Mouse (Mus musculus) embryonic stem cell, embryonic (primary cell): ENCODE measurements around the gene Lim2.

Experiments
- CTCF ChIA-PET, 4 experiments: fragments of 300-600 bp in 2 of 4; fragments of 350-600 bp in 2 of 4; sonication (Branson Sonifier 250); formaldehyde crosslinking; loops; one replicate each; lab custom pipeline; 2022; ENCODE audit warnings: inconsistent platforms in 2 of 4; lab: Charles Lee
- POLR2A ChIA-PET, 4 experiments: fragments of 300-600 bp in 2 of 4; fragments of 350-600 bp in 2 of 4; sonication (Branson Sonifier 250); formaldehyde crosslinking; loops; one replicate each; lab custom pipeline; 2022; ENCODE audit warnings: antibody characterized with exemption in 4 of 4, inconsistent platforms in 1 of 4; lab: Charles Lee

Lim2 gene

GRCm38 (mm10) chr7:43436341-43437255, 9.1 kb downstream of the Lim2 start, which contains the start of gene Nkg7:
Gene Nkg7, plus strand, starts transcription at chr7:43437073.
- CTCF ChIA-PET, result interaction anchor here in 3 of 4 experiments (0.6 to 2.0 kb wide), 6 partner anchors 13 to 246 kb away, joined by 3 to 7 read pairs (median 4); no protein-coding TSS in a partner anchor
- POLR2A ChIA-PET, result interaction anchor here in 2 of 4 experiments (0.6 to 1.6 kb wide), 2 partner anchors 13 to 29 kb away, joined by 3 to 5 read pairs; no protein-coding TSS in a partner anchor

- ChIA-PET CTCF (interaction anchor here in 1 of 4 experiments (0.5 to 1.3 kb wide), 4 partner anchors 13 to 102 kb away, joined by 3 to 7 read pairs (median 4); no protein-coding TSS in a partner anchor), POLR2A (interaction anchor here in 3 of 4 experiments (0.6 to 1.6 kb wide), 4 partner anchors 11 to 171 kb away, joined by 3 to 5 read pairs (median 4); partner anchors contain the start of gene Lim2 (in 1 of the 3))
Measured at GRCm38 (mm10) chr7:43438611-43439010, 11.1 kb downstream of the Lim2 start.

GRCm38 (mm10) chr7:43440482-43440881, 13.0 kb downstream of the Lim2 start, which contains the start of gene Cldnd2:
Gene Cldnd2, plus strand, starts transcription at chr7:43440782.
- ChIA-PET POLR2A (no interaction called here), CTCF (interaction anchor here in 2 of 4 experiments (0.6 to 0.7 kb wide), 2 partner anchors 17 to 23 kb away, joined by 3 to 4 read pairs; no protein-coding TSS in a partner anchor)

GRCm38 (mm10) chr7:43441071-43441470, 13.6 kb downstream of the Lim2 start:
- POLR2A ChIA-PET, result interaction anchor here in 2 of 4 experiments (0.8 to 3.2 kb wide), 6 partner anchors 10 to 33 kb away, joined by 3 to 34 read pairs (median 4); no protein-coding TSS in a partner anchor
- CTCF ChIA-PET, result interaction anchor here in 2 of 4 experiments (0.5 to 1.0 kb wide), 2 partner anchors 18 to 456 kb away, joined by 3 to 9 read pairs; no protein-coding TSS in a partner anchor

GRCm38 (mm10) chr7:43442684-43443083, 15.2 kb downstream of the Lim2 start:
- ChIA-PET CTCF (interaction anchor here in 3 of 4 experiments (0.5 to 2.0 kb wide), 13 partner anchors 9 to 495 kb away, joined by 3 to 10 read pairs (median 4); no protein-coding TSS in a partner anchor), POLR2A (interaction anchor here (1.0 to 3.2 kb wide), 11 partner anchors 9 to 48 kb away, joined by 3 to 34 read pairs (median 5); no protein-coding TSS in a partner anchor)

GRCm38 (mm10) chr7:43443126-43443916, 15.9 kb downstream of the Lim2 start:
- CTCF ChIA-PET, result interaction anchor here in 3 of 4 experiments (0.5 to 2.0 kb wide), 10 partner anchors 8 to 494 kb away, joined by 3 to 16 read pairs (median 4); no protein-coding TSS in a partner anchor
- POLR2A ChIA-PET, result interaction anchor here (0.9 to 3.2 kb wide), 18 partner anchors 8 to 229 kb away, joined by 3 to 34 read pairs (median 4); partner anchors contain the start of genes Ctu1 (in 1 of the 4) and Lim2 (in 1 of the 4)

- POLR2A ChIA-PET, result interaction anchor here in 3 of 4 experiments (0.9 to 3.2 kb wide), 11 partner anchors 9 to 228 kb away, joined by 3 to 34 read pairs (median 4); partner anchors contain the start of genes Ctu1 (in 1 of the 3) and Lim2 (in 1 of the 3)
- CTCF ChIA-PET, result interaction anchor here in 2 of 4 experiments (1.0 to 2.0 kb wide), 3 partner anchors 7 to 22 kb away, joined by 4 to 16 read pairs (median 10); no protein-coding TSS in a partner anchor
Measured at GRCm38 (mm10) chr7:43443917-43444293, 16.4 kb downstream of the Lim2 start, which contains the start of the genes Etfb and Gm45233. Gene Etfb, plus strand, starts transcription at chr7:43444083. Gene Gm45233, plus strand, starts transcription at chr7:43444128.

GRCm38 (mm10) chr7:43447801-43448200, 20.3 kb downstream of the Lim2 start:
- CTCF ChIA-PET, result interaction anchor here in 2 of 4 experiments (0.7 to 2.2 kb wide), 2 partner anchors 18 to 42 kb away, joined by 4 to 9 read pairs; partner anchors contain the start of gene Iglon5 (in 1 of the 2)
- POLR2A ChIA-PET, result interaction anchor here in 1 of 4 experiments (8.0 kb wide), 1 partner anchor 18 kb away, joined by 56 read pairs; no protein-coding TSS in a partner anchor

GRCm38 (mm10) chr7:43448246-43448645, 20.8 kb downstream of the Lim2 start:
- ChIA-PET POLR2A (interaction anchor here in 1 of 4 experiments (8.0 kb wide), 1 partner anchor 17 kb away, joined by 56 read pairs; no protein-coding TSS in a partner anchor), CTCF (interaction anchor here in 2 of 4 experiments (0.7 to 2.2 kb wide), 2 partner anchors 18 to 42 kb away, joined by 4 to 9 read pairs; partner anchors contain the start of gene Iglon5 (in 1 of the 2))

GRCm38 (mm10) chr7:43449811-43450210, 22.3 kb downstream of the Lim2 start:
- CTCF ChIA-PET, result interaction anchor here in 2 of 4 experiments (1.3 to 2.2 kb wide), 2 partner anchors 16 to 20 kb away, joined by 4 to 9 read pairs; no protein-coding TSS in a partner anchor

GRCm38 (mm10) chr7:43451726-43452125, 24.3 kb downstream of the Lim2 start:
- CTCF ChIA-PET, result interaction anchor here in 3 of 4 experiments (0.6 to 4.8 kb wide), 6 partner anchors 8 to 157 kb away, joined by 3 to 39 read pairs (median 4); partner anchors contain the start of gene Vsig10l (in 1 of the 3)

More at GRCm38 (mm10) chr7:43449811-43450210, 22.3 kb downstream of the Lim2 start:
- POLR2A ChIA-PET, result interaction anchor here in 2 of 4 experiments (0.6 to 8.0 kb wide), 6 partner anchors 11 to 182 kb away, joined by 3 to 56 read pairs (median 3); no protein-coding TSS in a partner anchor

GRCm38 (mm10) chr7:43452609-43453008, 25.1 kb downstream of the Lim2 start:
- ChIA-PET CTCF (interaction anchor here in 3 of 4 experiments (0.6 to 4.8 kb wide), 8 partner anchors 10 to 140 kb away, joined by 3 to 39 read pairs (median 4); partner anchors contain the start of genes Lim2 (in 1 of the 3), Vsig10l (in 1 of the 3) and Zfp715 (in 1 of the 3)), POLR2A (interaction anchor here in 3 of 4 experiments (0.6 to 8.0 kb wide), 6 partner anchors 10 to 14 kb away, joined by 4 to 56 read pairs (median 4); no protein-coding TSS in a partner anchor)

More at GRCm38 (mm10) chr7:43451726-43452125, 24.3 kb downstream of the Lim2 start:
- POLR2A ChIA-PET, result interaction anchor here (0.9 to 8.0 kb wide), 7 partner anchors 9 to 156 kb away, joined by 3 to 56 read pairs (median 3); partner anchors contain the start of genes Vsig10l (in 1 of the 4) and Zfp819 (in 1 of the 4)

GRCm38 (mm10) chr7:43453599-43454355, 26.3 kb downstream of the Lim2 start:
- ChIA-PET POLR2A (interaction anchor here in 3 of 4 experiments (0.6 to 8.0 kb wide), 9 partner anchors 11 to 221 kb away, joined by 3 to 56 read pairs (median 4); no protein-coding TSS in a partner anchor), CTCF (interaction anchor here (0.8 to 4.8 kb wide), 8 partner anchors 12 to 56 kb away, joined by 3 to 39 read pairs (median 4); no protein-coding TSS in a partner anchor)

GRCm38 (mm10) chr7:43454371-43454770, 26.9 kb downstream of the Lim2 start:
- ChIA-PET POLR2A (interaction anchor here in 3 of 4 experiments (0.6 to 8.0 kb wide), 7 partner anchors 11 to 172 kb away, joined by 3 to 56 read pairs (median 4); no protein-coding TSS in a partner anchor), CTCF (interaction anchor here in 3 of 4 experiments (0.6 to 4.8 kb wide), 6 partner anchors 11 to 57 kb away, joined by 3 to 39 read pairs (median 4); no protein-coding TSS in a partner anchor)

GRCm38 (mm10) chr7:43462851-43463250, 35.4 kb downstream of the Lim2 start, which contains the start of gene Vsig10l:
Gene Vsig10l, plus strand, starts transcription at chr7:43463151.
- POLR2A ChIA-PET, result interaction anchor here in 1 of 4 experiments (1.5 kb wide), 1 partner anchor 12 kb away, joined by 3 read pairs; no protein-coding TSS in a partner anchor
- CTCF ChIA-PET, result interaction anchor here in 3 of 4 experiments (0.9 to 1.2 kb wide), 3 partner anchors 10 to 40 kb away, joined by 3 to 4 read pairs (median 3); no protein-coding TSS in a partner anchor
